Mouse (Mus musculus) urinary bladder, postnatal 4 days (tissue): Measurements from ENCODE around the gene Rbfox1.

Experiments used
- DNase-seq, 2 experiments: peaks; one replicate each; pipeline ENCODE4 v3.0.0; 2021 to 2022; ENCODE audit warnings: low spot score in 2 of 2

The Rbfox1 gene

GRCm38 (mm10) chr16:5992045-5993011 lies 107.2 kb downstream of the Rbfox1 start:
- no peak for DNase-seq

GRCm38 (mm10) chr16:5997136-5997535 lies 112.0 kb downstream of the Rbfox1 start:
- no peak for DNase-seq

- no peak for DNase-seq
Observed at GRCm38 (mm10) chr16:5997651-5998050, 112.5 kb downstream of the Rbfox1 start.

- no peak for DNase-seq
Observed at GRCm38 (mm10) chr16:6000016-6000415, 114.9 kb downstream of the Rbfox1 start.

- no peak for DNase-seq
Observed at GRCm38 (mm10) chr16:6006996-6007395, 121.8 kb downstream of the Rbfox1 start.

GRCm38 (mm10) chr16:6012853-6013252 lies 127.7 kb downstream of the Rbfox1 start:
- no peak for DNase-seq

- peak; percentile 55 to 67 for DNase-seq
Observed at GRCm38 (mm10) chr16:6018639-6019038, 133.5 kb downstream of the Rbfox1 start.

GRCm38 (mm10) chr16:6019361-6019760 lies 134.2 kb downstream of the Rbfox1 start:
- no peak for DNase-seq

- DNase-seq = no peak
Observed at GRCm38 (mm10) chr16:6031280-6031679, 146.1 kb downstream of the Rbfox1 start.

GRCm38 (mm10) chr16:6032563-6032962 lies 147.4 kb downstream of the Rbfox1 start:
- DNase-seq = no peak

GRCm38 (mm10) chr16:6034876-6035275 lies 149.7 kb downstream of the Rbfox1 start:
- DNase-seq = no peak

GRCm38 (mm10) chr16:6037009-6037408 lies 151.9 kb downstream of the Rbfox1 start:
- no peak for DNase-seq

GRCm38 (mm10) chr16:6042766-6043165 lies 157.6 kb downstream of the Rbfox1 start:
- DNase-seq = no peak

GRCm38 (mm10) chr16:6048601-6049000 lies 163.4 kb downstream of the Rbfox1 start:
- no peak for DNase-seq

- DNase-seq = no peak
Observed at GRCm38 (mm10) chr16:6062495-6062894, 177.3 kb downstream of the Rbfox1 start.

GRCm38 (mm10) chr16:6065481-6065880 lies 180.3 kb downstream of the Rbfox1 start:
- no peak for DNase-seq

- no peak for DNase-seq
Observed at GRCm38 (mm10) chr16:6075442-6076050, 190.4 kb downstream of the Rbfox1 start.

GRCm38 (mm10) chr16:6079017-6079416 lies 193.9 kb downstream of the Rbfox1 start:
- DNase-seq = no peak

- no peak for DNase-seq
Observed at GRCm38 (mm10) chr16:6084701-6085365, 199.7 kb downstream of the Rbfox1 start.

- DNase-seq = no peak
Observed at GRCm38 (mm10) chr16:6086200-6086599, 201.0 kb downstream of the Rbfox1 start.

GRCm38 (mm10) chr16:6091326-6092123 lies 206.4 kb downstream of the Rbfox1 start:
- no peak for DNase-seq
